In genomic region chr11:121581856-121582255, GRCm38 (mm10) we compare ENCODE assay signal across 31 mouse cellular contexts.
DNase-seq lines count a peak whose midpoint lies in the region; ATAC-seq lines count a peak whose summit lies in the region.
"Had no signal": no experiment of that assay in that cellular context is flagged by ENCODE, and none has a peak within 500 bp of the region (broad histone marks: within the 10 kb centered on the region; RNA-seq: fewer than 3 reads in every experiment).

No protein-coding gene starts in this region.

- peaks cover 9% of the 10 kb centered on the region; the same call in 1 of the 2 replicates for H3K36me3 ChIP-seq in forebrain, embryonic 16.5 days (ENCODE audit: control insufficient read depth, insufficient read depth)
- no peaks in the 10 kb centered on the region for H3K36me3 ChIP-seq in forebrain, embryonic 11.5 days (ENCODE audit: control insufficient read depth, insufficient read depth, low read length)
- H3K36me3 ChIP-seq in hindbrain, embryonic 13.5 days: peaks cover 37% of the 10 kb centered on the region

- H3K4me3 ChIP-seq in forebrain, embryonic 16.5 days (replicated peaks; ENCODE audit: low read length): no peak overlapping the region
- no peak overlapping the region for H3K4me3 ChIP-seq in forebrain, embryonic 11.5 days (ENCODE audit: low read depth, low read length)
- no peak overlapping the region for H3K4me3 ChIP-seq in hindbrain, embryonic 13.5 days
- H3K4me3 ChIP-seq: embryonic facial prominence, embryonic 12.5 days; embryonic facial prominence, embryonic 15.5 days; heart, embryonic 12.5 days; heart, embryonic 15.5 days; hindbrain, embryonic 10.5 days had no signal

- no peak for DNase-seq in forebrain, embryonic 11.5 days (ENCODE audit: low spot score)
- peak; percentile 58 for DNase-seq in heart, adult 11 months
- DNase-seq in heart, adult 9 months (ENCODE audit: low spot score in 2 of 2): no peak
- DNase-seq in right cerebral cortex, adult 2 months (ENCODE audit: low spot score in 2 of 2): peak; percentile 18 to 24
- no peak for DNase-seq in right cerebral cortex, postnatal 14 days
- DNase-seq: adrenal gland, postnatal 10 days; adrenal gland, postnatal 36 days; B cell, adult 2 months; cerebellum, adult 11 months; cerebellum, adult 2 months; cerebellum, adult 9-11 months; cerebellum, postnatal 25 days; gastrocnemius, postnatal 10 days; gastrocnemius, postnatal 36 days; heart, postnatal 10 days; heart, postnatal 36 days had no signal

- no peaks in the 10 kb centered on the region for H3K27me3 ChIP-seq in forebrain, embryonic 16.5 days (replicated peaks; ENCODE audit: control insufficient read depth, insufficient read depth, low read length)
- H3K27me3 ChIP-seq in forebrain, embryonic 11.5 days (ENCODE audit: control insufficient read depth, insufficient read depth, low read length): no peaks in the 10 kb centered on the region
- no peaks in the 10 kb centered on the region for H3K27me3 ChIP-seq in hindbrain, embryonic 13.5 days
- H3K27me3 ChIP-seq: CH12.LX; embryonic facial prominence, embryonic 12.5 days; embryonic facial prominence, embryonic 15.5 days; heart, embryonic 12.5 days; heart, embryonic 15.5 days; Patski had no signal

- H3K9ac ChIP-seq in forebrain, embryonic 16.5 days (replicated peaks; ENCODE audit: low read depth, low read length): no peak overlapping the region
- H3K9ac ChIP-seq in forebrain, embryonic 11.5 days (ENCODE audit: low read length): no peak overlapping the region
- no peak overlapping the region for H3K9ac ChIP-seq in hindbrain, embryonic 13.5 days
- H3K9ac ChIP-seq: embryonic facial prominence, embryonic 12.5 days; embryonic facial prominence, embryonic 15.5 days; heart, embryonic 12.5 days; heart, embryonic 15.5 days; hindbrain, embryonic 14.5 days had no signal

- no peaks in the 10 kb centered on the region for H3K9me3 ChIP-seq in forebrain, embryonic 16.5 days (ENCODE audit: control insufficient read depth, low read length)
- no peaks in the 10 kb centered on the region for H3K9me3 ChIP-seq in forebrain, embryonic 11.5 days (ENCODE audit: control insufficient read depth, low read length)
- no peaks in the 10 kb centered on the region for H3K9me3 ChIP-seq in hindbrain, embryonic 13.5 days
- H3K9me3 ChIP-seq: embryonic facial prominence, embryonic 12.5 days; embryonic facial prominence, embryonic 15.5 days; G1E; heart, embryonic 12.5 days; heart, embryonic 15.5 days; hindbrain, embryonic 10.5 days had no signal

- H3K4me1 ChIP-seq in forebrain, embryonic 16.5 days (replicated peaks; ENCODE audit: control insufficient read depth, insufficient read depth, low read length): no peaks in the 10 kb centered on the region; the same call in 1 of the 2 replicates
- H3K4me1 ChIP-seq in forebrain, embryonic 11.5 days (replicated peaks; ENCODE audit: control insufficient read depth, insufficient read depth, low read length): no peaks in the 10 kb centered on the region
- no peaks in the 10 kb centered on the region for H3K4me1 ChIP-seq in hindbrain, embryonic 13.5 days (replicated peaks)
- H3K4me1 ChIP-seq: embryonic facial prominence, embryonic 12.5 days; embryonic facial prominence, embryonic 15.5 days; heart, embryonic 15.5 days; hindbrain, embryonic 10.5 days had no signal

- no peak for ATAC-seq in forebrain, embryonic 16.5 days
- no peak for ATAC-seq in forebrain, embryonic 11.5 days (replicated peaks; ENCODE audit: low FRiP score)
- ATAC-seq in hindbrain, embryonic 13.5 days (ENCODE audit: low FRiP score): no peak
- ATAC-seq: forebrain, embryonic 14.5 days; hindbrain, postnatal 0 days; inflammation-experienced regulatory T-cells, adult 6 months; intestine, embryonic 16.5 days; Patski had no signal

- no peak overlapping the region for H3K4me2 ChIP-seq in forebrain, embryonic 16.5 days (ENCODE audit: low read length)
- H3K4me2 ChIP-seq in forebrain, embryonic 11.5 days (ENCODE audit: low read depth, low read length, severe bottlenecking): no peak overlapping the region
- no peak overlapping the region for H3K4me2 ChIP-seq in hindbrain, embryonic 13.5 days
- H3K4me2 ChIP-seq: embryonic facial prominence, embryonic 12.5 days; embryonic facial prominence, embryonic 15.5 days; heart, embryonic 12.5 days; heart, embryonic 15.5 days; hindbrain, embryonic 14.5 days had no signal

- H3K27ac ChIP-seq in forebrain, embryonic 16.5 days (ENCODE audit: low read length): peak overlapping the region; percentile 47; the same call in 1 of the 2 replicates
- H3K27ac ChIP-seq in forebrain, embryonic 11.5 days (ENCODE audit: low read depth, low read length): no peak overlapping the region
- no peak overlapping the region for H3K27ac ChIP-seq in hindbrain, embryonic 13.5 days
- H3K27ac ChIP-seq: embryonic facial prominence, embryonic 12.5 days; embryonic facial prominence, embryonic 15.5 days; heart, embryonic 15.5 days; hindbrain, embryonic 10.5 days; hindbrain, embryonic 14.5 days; hindbrain, postnatal 0 days had no signal

Comparison
In these comparisons a context has a peak if more than half of its experiments do, and no peak if none do; other contexts are left out.
1. DNase-seq: peak in heart, adult 11 months (single experiment) and right cerebral cortex, adult 2 months (2 of 2); none in forebrain, embryonic 11.5 days (single experiment), heart, adult 9 months (0 of 2) and right cerebral cortex, postnatal 14 days (single experiment).